Mouse (Mus musculus): ENCODE results near the gene Scube2.

- no peak for TF ChIP-seq ZKSCAN1 (IDR thresholded peaks at IDR 0.05; ENCODE audit: borderline replicate concordance, low read depth, low read length)
- no peak for TF ChIP-seq MXI1 (IDR thresholded peaks at IDR 0.05; ENCODE audit: low read depth, low read length)
- no peak for TF ChIP-seq ELF1 (IDR thresholded peaks at IDR 0.05; ENCODE audit: low read depth, low read length)
- TF ChIP-seq NRF1 (IDR thresholded peaks at IDR 0.05; ENCODE audit: low read depth, low read length), result no peak
- no peak for TF ChIP-seq CTCF (conservative IDR thresholded peaks at IDR 0.05 in 1 of 2, IDR thresholded peaks at IDR 0.05 in 1 of 2; ENCODE audit: low read depth in 2 of 2, low read length in 2 of 2)
- TF ChIP-seq USF1 (IDR thresholded peaks at IDR 0.05; ENCODE audit: low read depth, low read length), result no peak
- no peak for TF ChIP-seq KAT2A (IDR thresholded peaks at IDR 0.05; ENCODE audit: insufficient replicate concordance, low read length)
- no peak for TF ChIP-seq ETS1 (conservative IDR thresholded peaks at IDR 0.05; ENCODE audit: low read depth, low read length)
- no peak for TF ChIP-seq HCFC1 (IDR thresholded peaks at IDR 0.05; ENCODE audit: low read depth, low read length)
- no peak for TF ChIP-seq MEF2A (IDR thresholded peaks at IDR 0.05; ENCODE audit: borderline replicate concordance, low read depth, low read length)
- no peak for TF ChIP-seq NELFE (IDR thresholded peaks at IDR 0.05; ENCODE audit: low read depth, low read length)
- TF ChIP-seq POLR2AphosphoS2 (IDR thresholded peaks at IDR 0.05; ENCODE audit: low read depth, low read length), result no peak
- TF ChIP-seq EP300 (IDR thresholded peaks at IDR 0.05; ENCODE audit: low read length), result no peak
Measured at GRCm38 (mm10) chr7:109754034-109754433, 111.4 kb downstream of the Scube2 start.
